Mouse (Mus musculus) midbrain, postnatal 0 days (tissue): Measurements from ENCODE around the gene Camk2d. TPM values are rescaled to one million over a fixed set of nuclear protein-coding genes. Genes with fewer than 3 reads are reported as not detected.

Experiments
- ATAC-seq: fragments of 200-750 bp; cut with Nextera tagmentation; 2 replicates; pipeline ENCODE4 v1.8.0; 2017; ENCODE audit warnings: moderate number of reproducible peaks, mild to moderate bottlenecking, moderate TSS enrichment, moderate library complexity; ENCODE audit not compliant: low FRiP score
- DNase-seq: peaks from one replicate; pipeline ENCODE4 v3.0.0-alpha.2; 2015; ENCODE audit warnings: low spot score
- H3K27ac ChIP-seq: fragments of 300-500 bp; sonication (generic); 2 replicates; pipeline ENCODE4 v1.5.1; 2014; ENCODE audit warnings: low read depth, mild to moderate bottlenecking, low read length, mixed read lengths
- H3K27me3 ChIP-seq: fragments of 300-500 bp; sonication (generic); 2 replicates; pipeline ENCODE4 v1.6.1; 2014; ENCODE audit warnings: low read length, control low read depth, mixed read lengths; ENCODE audit not compliant: insufficient read depth
- H3K36me3 ChIP-seq: fragments of 300-500 bp; sonication (generic); 2 replicates; pipeline ENCODE4 v1.6.1; 2014; ENCODE audit warnings: low read length, control low read depth, mixed read lengths; ENCODE audit not compliant: insufficient read depth
- H3K4me1 ChIP-seq: fragments of 300-500 bp; sonication (generic); 2 replicates; pipeline ENCODE4 v1.6.1; 2014; ENCODE audit warnings: mild to moderate bottlenecking, control low read depth, antibody characterized with exemption, low read length, mixed read lengths; ENCODE audit not compliant: insufficient read depth
- H3K4me2 ChIP-seq: fragments of 300-500 bp; sonication (generic); 2 replicates; pipeline ENCODE4 v1.6.1; 2014; ENCODE audit warnings: low read depth, mild to moderate bottlenecking, low read length, mixed read lengths; ENCODE audit not compliant: poor library complexity, severe bottlenecking
- H3K4me3 ChIP-seq: fragments of 300-500 bp; sonication (generic); 2 replicates; pipeline ENCODE4 v1.5.1; 2014; ENCODE audit warnings: low read depth, mild to moderate bottlenecking, low read length, moderate library complexity
- H3K9ac ChIP-seq: fragments of 300-500 bp; sonication (generic); replicated peaks from 2 replicates; pipeline ENCODE4 v1.6.1; 2014; ENCODE audit warnings: mild to moderate bottlenecking, low read length, moderate library complexity, mixed read lengths; ENCODE audit not compliant: poor library complexity, severe bottlenecking
- H3K9me3 ChIP-seq: fragments of 300-500 bp; sonication (generic); 2 replicates; pipeline ENCODE4 v1.6.1; 2016; ENCODE audit warnings: low read length, control low read depth
- CTCF ChIP-seq: IDR thresholded peaks from 2 replicates; pipeline ENCODE4 v1.5.1; 2016; ENCODE audit warnings: antibody characterized with exemption, mild to moderate bottlenecking
- WGBS: fragments of 180-500 bp; shearing (Covaris S2); extraction: QIAGEN DNeasy Blood & Tissue Kit; methylation state at CpG from one replicate; pipeline ENCODE4 v1.1.7; 2014; 5-methylcytosine and 5-hydroxymethylcytosine counted together
- polyA plus RNA-seq: library from polyadenylated mRNA; unstranded; fragments of >200 nt; fragmentation: Nextera tagmentation; extraction: Ambion mirVana; gene quantifications from 2 replicates; pipeline ENCODE4 v1.2.1, GENCODE M21; 2015
- total RNA-seq: library from RNA; depleted of rRNA; stranded (reverse); fragments of >200 nt; gene quantifications from 2 replicates; pipeline ENCODE4 v1.2.3, GENCODE M21; 2014; rRNA removed

Gene Camk2d
- total and polyA plus RNA-seq, 2 experiments from 2014 or later: 95.8 to 143 TPM

GRCm38 (mm10) chr3:126870688-126871087 is 274.6 kb downstream of the Camk2d start:
- no peak for ATAC-seq

GRCm38 (mm10) chr3:126878233-126878632 is 282.1 kb downstream of the Camk2d start:
- WGBS: 44% methylated on average over 1 of the region's 1 CpGs
- no peak for TF ChIP-seq CTCF
- Histone ChIP-seq H3K4me1 (no peaks in the 10 kb centered on the region), H3K9ac (no peak overlapping the region), H3K36me3 (no peaks in the 10 kb centered on the region), H3K4me2 (no peak overlapping the region), H3K27ac (no peak overlapping the region), H3K9me3 (no peaks in the 10 kb centered on the region), H3K27me3 (no peaks in the 10 kb centered on the region), H3K4me3 (no peak overlapping the region)
- DNase-seq: no peak
- ATAC-seq: no peak

More at GRCm38 (mm10) chr3:126870688-126871087, 274.6 kb downstream of the Camk2d start:
- no peak overlapping the region for H3K9ac ChIP-seq
- DNase-seq: no peak
- H3K36me3 ChIP-seq: no peaks in the 10 kb centered on the region
- WGBS: 100% methylated on average over 1 of the region's 1 CpGs
- TF ChIP-seq CTCF: no peak
- H3K9me3 ChIP-seq: no peaks in the 10 kb centered on the region
- H3K4me2 ChIP-seq: no peak overlapping the region
- no peaks in the 10 kb centered on the region for H3K27me3 ChIP-seq
- H3K4me3 ChIP-seq: no peak overlapping the region
- H3K27ac ChIP-seq: no peak overlapping the region
- no peaks in the 10 kb centered on the region for H3K4me1 ChIP-seq

GRCm38 (mm10) chr3:126886090-126886489 is 290.0 kb downstream of the Camk2d start:
- no peak overlapping the region for H3K4me3 ChIP-seq
- no peak overlapping the region for H3K9ac ChIP-seq
- H3K27ac ChIP-seq: no peak overlapping the region
- H3K4me2 ChIP-seq: no peak overlapping the region
- no peaks in the 10 kb centered on the region for H3K9me3 ChIP-seq
- ATAC-seq (no peak), DNase-seq (peak; percentile 28)
- no peak for TF ChIP-seq CTCF
- 74% methylated on average over 4 of the region's 4 CpGs for WGBS
- no peaks in the 10 kb centered on the region for H3K4me1 ChIP-seq
- H3K27me3 ChIP-seq: no peaks in the 10 kb centered on the region
- no peaks in the 10 kb centered on the region for H3K36me3 ChIP-seq

GRCm38 (mm10) chr3:126886644-126887043 is 290.5 kb downstream of the Camk2d start:
- Histone ChIP-seq H3K27me3 (no peaks in the 10 kb centered on the region), H3K36me3 (no peaks in the 10 kb centered on the region), H3K4me1 (no peaks in the 10 kb centered on the region), H3K27ac (no peak overlapping the region), H3K4me2 (no peak overlapping the region), H3K9me3 (no peaks in the 10 kb centered on the region), H3K4me3 (no peak overlapping the region), H3K9ac (no peak overlapping the region)
- 79% methylated on average over 4 of the region's 4 CpGs for WGBS
- no peak for TF ChIP-seq CTCF
- DNase-seq (no peak), ATAC-seq (no peak)

Other genes starting within 250 kb of the Camk2d start
- 0.90 and 1.2 TPM in 2 replicates for gene Arsj, start 232.6 kb upstream of the Camk2d start, total RNA-seq
- 0.47 and 0.71 TPM in 2 replicates for gene Arsj, start 232.6 kb upstream of the Camk2d start, polyA plus RNA-seq